Mouse (Mus musculus) right cerebral cortex, postnatal 25 days (tissue): ENCODE measurements around the gene Nt5c3b.

Experiments used
- DNase-seq: peaks from one replicate; pipeline ENCODE4 v3.0.0; 2022

Gene Nt5c3b

DNA sequence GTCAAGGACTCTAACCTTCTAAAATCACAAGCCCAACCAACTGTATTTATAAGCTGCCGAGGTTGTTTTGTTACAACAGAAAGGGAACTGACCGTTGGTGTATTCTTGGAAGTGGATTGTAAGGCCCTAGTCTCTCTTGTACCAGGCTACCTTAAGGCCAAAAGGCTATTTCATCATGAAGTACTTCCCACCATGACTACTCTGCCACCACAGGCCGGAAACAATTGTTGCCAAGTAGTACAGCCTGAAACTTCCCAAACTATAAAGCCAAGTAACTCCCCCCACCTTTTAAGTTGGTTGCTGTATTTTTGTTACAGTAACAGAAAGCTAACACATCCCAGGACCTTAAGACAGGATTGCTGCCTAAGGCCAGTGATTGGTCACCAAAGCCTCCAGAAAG, 14.8 kb downstream of the Nt5c3b start:
- DNase-seq, result no peak

DNA sequence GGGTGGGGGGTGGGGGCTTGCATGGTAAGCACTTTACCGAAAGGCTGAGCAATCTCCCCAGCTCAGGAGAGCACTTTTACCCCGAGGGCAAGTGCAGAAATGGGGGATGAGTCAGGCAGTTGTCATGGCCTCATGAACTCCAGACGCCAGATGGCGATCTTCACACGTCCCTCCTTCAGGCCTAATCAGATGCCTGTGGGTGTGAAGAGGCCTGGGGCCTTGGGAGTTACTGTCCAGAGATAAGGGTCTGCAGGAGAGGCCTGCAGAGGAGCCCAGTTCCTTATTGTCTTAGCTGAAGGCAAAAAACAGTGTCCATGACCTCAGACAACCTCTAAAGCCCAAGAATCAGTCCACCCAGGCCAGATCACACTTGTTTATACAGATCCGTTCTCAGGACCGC, 15.8 kb downstream of the Nt5c3b start:
- peak; percentile 51 for DNase-seq

DNA sequence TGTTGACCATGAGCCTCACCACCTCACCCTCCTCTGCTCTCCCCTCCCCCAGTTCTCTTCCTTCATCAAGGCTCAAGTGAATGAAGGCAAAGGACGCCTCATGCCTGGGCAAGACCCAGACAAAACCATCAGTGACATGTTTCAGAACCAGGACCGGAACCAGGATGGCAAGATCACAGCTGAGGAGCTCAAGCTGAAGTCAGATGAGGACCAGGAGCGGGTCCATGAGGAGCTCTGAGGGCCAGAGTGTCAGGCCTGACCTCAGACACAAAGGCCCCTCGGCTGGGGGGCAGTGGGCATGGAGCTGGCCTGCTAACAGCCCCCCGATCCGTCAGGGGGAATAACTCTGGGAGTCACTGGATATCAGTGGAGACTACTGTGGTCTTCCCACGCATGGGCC, 17.8 kb downstream of the Nt5c3b start:
- DNase-seq, result no peak

DNA sequence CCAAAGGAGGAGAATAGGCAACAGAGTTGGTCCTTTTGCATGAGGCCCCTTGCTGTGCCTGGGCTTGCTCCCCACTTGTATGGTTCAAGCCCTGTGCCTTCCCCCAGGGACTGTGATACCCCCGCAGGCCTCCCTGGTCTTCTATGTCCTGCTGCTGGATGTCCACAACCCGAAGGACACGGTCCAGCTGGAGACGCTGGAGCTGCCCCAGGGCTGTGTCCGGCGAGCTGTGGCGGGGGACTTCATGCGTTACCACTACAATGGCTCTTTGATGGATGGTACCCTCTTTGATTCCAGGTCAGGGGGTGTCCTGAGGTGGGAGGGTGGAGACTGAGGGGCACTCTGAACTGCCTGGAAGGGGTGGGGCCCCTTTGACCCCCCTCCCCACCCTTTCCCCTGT, 20.1 kb downstream of the Nt5c3b start:
- DNase-seq, result no peak

DNA sequence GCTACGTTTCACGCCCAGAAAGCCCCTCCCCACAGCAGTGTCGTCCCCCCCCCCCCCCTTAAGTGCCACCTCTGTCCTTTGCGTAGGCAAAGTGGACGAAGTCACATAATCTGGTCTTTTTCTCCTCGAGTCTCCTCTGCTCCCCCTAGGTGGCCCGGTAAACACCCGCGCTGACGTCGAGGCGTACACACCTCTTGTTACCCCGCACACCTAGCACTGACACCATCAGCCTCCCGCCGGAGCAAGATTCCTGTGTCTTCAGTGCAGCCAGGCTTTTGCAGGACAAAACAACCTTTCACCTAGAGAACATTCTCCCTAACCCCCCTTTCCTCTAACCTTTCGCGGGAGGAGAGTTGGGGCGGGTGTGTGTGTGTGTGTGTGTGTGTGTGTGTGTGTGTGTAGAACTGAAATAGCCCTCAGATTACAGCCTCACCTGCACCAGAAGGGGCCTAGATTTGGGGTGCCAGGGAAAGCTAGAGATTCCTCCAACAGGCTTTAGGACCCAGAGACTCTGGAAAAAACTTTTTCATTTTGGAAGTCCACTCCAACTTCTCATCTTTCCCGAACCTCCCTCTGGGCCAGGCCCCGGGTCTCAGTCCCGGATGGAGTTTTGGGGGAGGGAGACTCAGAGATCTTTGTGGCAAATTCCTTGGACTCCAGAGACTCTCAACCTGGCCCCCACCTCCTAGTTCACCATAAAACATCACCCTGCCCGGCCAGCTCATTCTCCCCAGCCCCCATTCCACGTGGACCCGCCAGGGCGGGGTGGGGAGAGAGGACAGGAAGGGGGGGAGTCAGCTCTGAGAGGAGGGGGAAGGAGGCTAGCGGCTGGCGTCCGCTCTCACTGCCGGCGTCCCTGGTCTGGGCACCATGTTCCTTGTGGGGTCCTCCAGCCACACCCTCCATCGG, 26.4 kb downstream of the Nt5c3b start, which contains the start of gene Fkbp10:
Gene Fkbp10 (plus strand): TSS at position 784 of the 909 bp plus-strand sequence.
- DNase-seq, result no peak

DNA sequence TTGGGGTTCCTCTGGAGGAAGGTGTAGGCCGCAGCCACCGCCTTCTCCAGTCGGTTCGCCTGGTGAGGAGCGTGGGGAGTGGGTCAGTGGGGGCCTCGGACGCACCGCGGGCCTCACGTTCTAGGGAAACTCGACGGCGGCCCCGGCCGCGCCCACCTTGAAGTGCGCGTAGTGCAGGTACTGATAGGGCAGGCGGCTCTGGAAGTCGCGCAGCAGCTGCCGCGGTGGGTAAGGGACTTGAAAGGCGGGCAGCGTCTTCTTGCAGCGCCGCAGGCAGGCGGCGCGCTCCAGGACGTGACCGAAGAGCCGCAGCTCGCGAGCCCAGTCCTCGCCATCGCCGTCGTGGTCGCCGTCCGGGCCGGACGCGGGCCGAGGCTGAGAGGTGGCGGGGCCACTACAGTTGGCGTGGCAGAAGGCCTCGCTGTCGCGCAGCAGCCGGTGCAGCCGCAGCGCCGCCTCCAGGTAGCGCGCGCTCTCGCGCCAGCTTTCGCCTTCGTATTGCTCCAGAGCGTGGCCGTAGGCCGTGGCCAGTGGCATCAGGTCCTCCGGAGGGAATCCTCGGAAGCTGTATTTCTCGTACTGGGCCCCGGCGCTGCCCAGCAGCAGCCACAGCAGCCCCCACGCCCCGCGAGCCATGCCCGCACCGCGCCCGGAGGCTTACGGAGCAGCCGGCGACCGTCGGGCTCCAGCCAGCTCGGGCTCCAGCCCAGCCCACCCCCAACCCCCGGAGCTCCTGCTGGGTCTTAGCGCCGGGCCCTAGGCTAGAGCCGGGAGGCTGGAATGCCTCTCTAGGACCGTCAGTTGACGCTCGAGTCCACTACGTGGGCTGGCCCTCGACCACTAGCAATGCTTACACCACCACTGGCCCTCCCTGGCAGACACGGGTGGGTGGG, 27.3 kb downstream of the Nt5c3b start, which contains the start of gene P3h4:
Gene P3h4 (minus strand): TSS at position 816 of the 893 bp plus-strand sequence.
- peak; percentile 76 for DNase-seq

DNA sequence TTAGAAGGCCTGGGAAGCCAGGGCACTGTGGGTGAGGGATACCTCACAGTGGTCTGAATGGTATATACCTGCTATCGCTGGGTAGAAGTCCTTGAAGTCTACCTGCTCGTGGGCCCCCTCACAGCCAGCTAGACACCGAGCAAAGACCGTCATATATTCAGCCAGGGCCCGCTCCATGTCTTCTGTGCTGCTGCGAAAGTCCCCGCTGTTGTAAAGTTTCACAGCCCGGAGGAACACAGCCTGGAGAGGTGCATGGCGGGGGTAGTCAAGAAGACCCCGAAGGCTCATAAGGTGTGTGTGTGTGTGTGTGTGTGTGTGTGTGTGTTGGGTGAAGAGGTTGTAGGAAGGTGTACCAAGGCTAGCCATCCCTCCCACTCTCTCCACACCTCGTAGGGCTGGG, 28.1 kb downstream of the Nt5c3b start:
- DNase-seq, result no peak

DNA sequence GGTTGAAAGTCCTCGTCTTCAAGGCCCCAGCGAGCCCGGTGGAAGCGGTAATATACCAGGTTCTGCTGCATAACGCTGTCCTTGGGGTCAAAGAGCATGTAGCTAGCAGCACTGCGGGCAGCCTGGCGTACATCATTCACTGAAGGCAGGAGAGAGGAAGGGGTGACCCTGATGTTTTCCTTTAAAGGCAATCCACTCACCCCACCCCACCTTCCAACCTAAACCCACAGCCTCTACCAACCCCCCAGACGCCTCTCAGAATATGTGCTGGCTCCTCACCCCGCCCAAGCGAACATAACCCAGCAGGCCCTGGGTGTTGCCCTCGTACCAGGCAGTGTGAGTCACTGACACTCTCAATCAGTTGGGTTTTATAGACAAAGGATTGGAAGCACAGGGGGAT, 29.9 kb downstream of the Nt5c3b start:
- no peak for DNase-seq

DNA sequence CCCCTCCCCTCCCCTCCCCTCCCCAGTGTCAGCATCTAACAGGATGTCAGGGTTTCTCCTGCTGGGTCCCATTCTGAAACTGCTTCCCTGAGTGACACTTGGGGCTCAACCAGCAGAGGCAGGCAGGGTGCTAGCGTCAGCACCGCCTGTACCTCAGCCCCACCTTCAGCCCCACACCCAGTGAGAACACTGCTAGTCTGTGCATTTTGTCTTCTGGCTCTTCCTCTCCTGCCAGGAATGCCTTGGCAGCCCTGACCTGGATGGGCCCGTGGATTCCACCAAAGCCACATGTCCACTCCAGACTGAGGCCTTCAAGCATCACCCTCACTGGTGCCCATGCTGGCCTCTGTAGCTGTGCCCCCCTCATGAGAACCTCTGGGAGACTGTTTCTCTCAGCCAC, 31.9 kb downstream of the Nt5c3b start:
- DNase-seq, result no peak

DNA sequence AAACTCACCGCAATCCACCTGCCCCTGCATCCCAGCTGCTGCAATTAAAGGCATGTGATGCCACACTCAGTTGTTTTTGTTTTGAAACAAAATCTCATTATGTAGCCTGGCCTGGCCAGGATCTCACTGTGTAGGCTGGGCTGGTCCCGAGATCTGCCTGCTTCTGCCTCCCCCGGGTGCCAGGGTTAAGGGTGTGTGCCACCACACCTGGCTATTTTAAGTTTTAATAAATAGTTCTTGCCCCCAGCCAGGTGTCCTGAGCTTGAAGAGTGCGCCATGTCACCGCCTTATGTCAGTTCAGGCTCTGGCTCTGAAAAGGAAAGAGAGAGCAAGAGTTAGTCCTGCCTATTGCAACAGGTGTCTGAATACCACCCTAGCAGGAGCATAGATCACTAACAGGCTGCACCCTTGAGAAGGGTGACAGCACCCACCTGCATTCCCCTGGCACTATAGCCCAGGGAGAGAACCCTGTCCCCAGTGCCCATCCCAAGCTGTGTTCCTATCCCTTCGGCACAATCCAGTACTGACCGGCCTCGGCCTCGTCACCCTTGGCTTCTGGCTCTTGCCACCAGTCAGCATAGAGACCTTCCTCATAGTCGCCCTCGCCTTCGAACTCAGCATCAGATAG, 32.7 kb downstream of the Nt5c3b start:
- no peak for DNase-seq

DNA sequence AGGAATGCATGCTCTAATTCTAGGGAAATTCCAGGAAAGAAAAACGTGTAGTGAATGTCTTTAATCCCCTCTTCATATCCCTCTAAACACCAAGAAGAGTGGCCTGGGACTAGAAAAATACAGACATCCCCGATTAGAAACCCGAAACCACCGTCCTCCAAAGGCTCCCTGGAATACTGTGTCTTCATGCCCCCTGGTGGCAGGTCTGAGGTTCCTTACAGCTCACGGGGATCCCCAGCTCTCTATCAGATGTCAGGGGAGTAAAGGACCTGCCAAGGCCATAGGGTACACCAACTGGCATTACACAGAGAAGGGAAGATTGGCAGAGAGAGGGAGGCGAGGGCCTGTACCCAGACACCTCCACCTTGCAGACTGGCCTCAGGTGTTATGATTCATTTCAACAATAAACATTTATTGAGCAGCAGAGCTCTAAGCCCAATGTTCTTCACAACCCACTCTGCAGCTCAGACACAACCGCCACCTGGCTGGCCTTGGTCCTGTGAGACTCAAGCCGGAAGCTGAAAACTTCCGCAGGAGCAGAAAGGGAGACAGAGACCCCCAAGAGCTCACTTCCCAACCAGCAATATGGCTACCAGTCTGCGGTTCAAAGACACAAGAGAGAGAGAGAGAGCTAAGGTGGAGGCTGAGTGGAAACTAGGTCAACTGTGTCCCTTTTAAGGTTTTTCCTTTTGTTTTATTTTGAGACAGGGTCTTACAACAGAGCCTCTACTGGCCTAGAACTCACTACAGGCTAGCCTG, 33.4 kb downstream of the Nt5c3b start:
- DNase-seq, result no peak

DNA sequence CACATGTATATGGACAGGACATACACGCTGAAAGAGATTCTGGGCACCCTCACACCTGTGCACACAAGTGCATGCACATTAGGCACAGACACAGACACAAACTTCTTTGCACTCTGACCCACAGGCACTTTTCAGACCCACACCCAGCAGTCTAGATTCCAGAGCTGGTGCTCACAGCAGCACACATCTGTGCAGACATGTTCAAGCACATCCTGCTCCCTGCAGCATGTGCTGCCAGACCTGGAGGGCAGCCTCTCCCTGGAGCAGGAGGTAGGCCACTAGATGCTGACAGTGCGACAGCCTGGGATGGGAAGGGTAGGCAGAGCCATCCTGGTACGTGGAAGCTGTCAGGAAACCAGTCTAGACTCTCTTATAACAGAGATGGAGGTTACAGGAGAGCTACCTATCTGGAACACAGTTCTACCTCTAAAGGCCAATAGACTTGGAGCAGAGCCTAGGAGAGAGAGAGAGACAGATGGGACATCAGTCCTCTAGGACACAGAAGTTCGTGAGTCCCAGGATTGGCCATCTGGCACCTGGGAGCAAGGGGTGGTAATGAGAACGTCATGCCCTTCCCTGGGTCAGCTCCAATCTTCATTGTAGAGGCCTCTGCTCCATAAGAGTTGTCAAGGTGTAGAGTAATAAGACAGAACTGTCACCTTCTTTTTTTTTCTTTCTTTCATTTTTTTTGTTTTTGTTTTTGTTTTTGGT, 34.5 kb downstream of the Nt5c3b start:
- no peak for DNase-seq

DNA sequence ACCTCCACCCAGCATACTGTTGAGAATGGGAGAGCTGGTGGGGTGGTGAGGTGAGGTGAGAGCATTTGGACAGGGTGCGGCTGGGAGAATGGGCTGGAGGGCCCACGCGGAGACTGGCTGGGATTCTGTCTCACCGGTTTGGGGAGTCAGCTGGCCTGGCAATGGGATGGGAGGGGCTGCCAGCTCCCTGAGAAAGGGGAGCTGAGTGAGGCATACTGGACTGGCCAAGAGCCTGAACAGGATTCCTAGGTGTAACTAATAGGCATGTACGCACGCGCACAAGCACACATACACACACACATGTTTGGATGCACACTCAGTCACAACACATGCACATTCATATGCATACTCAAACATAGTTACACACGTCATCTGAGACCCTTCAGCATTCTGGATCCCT, 35.3 kb downstream of the Nt5c3b start:
- no peak for DNase-seq

DNA sequence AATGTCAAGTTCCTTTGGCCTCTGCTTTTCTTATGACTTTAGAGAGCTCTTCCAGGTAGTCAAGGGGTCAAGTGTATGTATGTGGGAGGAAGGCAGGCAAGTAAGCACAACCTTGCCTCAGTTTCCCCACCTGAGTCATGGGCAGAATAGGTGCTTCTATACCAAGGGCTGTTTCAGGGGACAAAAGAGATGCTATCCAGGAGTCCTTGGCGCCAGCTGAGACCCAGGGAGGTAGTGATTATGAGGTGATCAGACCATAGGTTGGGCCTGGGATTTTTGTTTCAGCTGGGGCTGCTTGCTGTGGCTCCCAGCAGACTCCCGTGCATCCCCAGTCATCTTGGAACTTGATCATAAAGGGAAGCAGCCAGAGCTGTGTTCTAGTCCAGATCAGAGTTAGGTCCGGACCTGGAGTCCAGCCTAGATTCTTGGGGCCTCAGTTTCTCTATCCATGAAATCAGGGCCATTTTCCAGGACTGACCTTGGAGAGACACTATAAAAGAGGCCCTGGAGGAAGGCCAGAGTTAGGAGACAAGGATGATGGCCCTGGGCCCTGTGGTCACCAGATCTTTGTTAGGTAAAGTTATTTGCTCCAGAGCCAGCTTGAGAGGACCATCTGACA, 37.0 kb downstream of the Nt5c3b start:
- no peak for DNase-seq

DNA sequence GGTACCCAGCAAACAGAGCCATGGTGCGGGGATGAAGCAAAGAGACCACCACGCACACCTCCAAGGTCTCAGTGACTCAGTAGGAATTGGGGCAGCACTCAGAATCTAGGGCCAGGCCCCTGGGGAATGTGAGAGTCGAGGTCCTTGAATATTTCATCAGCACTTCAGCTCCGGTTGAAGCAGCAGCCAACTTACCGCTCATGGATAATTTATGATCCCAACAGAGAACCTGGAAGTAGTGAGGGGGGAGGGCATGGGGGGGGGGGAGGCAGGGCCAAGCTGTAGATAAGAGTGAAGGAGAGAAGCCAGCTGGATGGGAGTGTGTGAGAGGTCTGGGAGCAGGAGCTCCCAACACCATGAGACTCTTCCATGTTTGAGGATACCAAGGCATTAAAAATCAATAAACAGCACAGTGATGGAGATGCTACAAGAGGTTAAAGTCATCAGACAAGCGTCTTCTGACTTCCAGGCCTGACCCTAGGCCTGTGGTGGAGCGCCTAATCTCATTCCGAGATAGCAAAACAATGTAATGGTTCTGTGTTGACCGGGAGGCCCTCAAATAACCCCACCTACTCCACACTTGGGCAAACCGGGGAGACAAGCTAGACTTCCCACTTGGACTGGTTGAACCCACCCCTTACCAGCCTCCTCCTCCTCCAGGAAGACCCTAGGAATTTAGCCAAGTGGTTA, 38.0 kb downstream of the Nt5c3b start:
- DNase-seq, result no peak

DNA sequence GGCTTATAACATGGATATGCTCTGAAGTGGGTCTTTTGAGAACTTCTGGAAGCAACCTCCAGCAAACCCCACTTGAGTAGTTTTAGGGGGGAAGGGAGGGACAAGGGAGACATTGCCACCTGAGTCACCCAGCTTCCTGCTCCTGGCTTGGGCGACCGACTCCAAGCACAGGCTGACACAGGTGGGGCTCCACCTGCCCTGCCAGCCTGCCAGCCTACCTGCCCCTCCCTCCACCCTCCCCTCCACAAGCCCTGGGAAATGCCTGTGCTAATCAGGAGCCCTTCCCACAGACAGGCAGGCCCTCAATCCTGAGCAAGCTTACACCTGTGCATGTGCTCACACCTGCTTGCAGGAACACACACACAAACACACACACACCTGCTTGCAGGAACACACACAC, 38.9 kb downstream of the Nt5c3b start:
- no peak for DNase-seq

DNA sequence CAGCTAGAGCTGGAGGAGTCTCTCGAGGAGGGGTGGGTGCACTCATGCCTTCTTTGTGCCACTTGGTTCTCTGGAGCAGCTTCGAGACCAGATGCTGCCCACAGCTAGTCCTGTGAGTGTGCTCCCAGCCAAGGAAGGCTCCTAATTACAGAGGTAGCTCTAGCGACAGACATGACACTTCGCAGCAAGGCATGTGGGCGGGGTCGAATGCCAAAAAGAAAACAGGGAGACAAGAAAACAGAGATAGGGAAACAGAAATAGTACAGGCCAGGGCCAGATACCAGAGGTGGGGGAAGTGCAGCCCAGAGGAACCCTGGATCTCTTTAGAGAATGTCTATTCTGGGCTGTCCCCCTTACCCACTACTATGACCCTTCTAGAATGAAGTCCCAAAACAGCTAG, 39.4 kb downstream of the Nt5c3b start:
- DNase-seq, result no peak

DNA sequence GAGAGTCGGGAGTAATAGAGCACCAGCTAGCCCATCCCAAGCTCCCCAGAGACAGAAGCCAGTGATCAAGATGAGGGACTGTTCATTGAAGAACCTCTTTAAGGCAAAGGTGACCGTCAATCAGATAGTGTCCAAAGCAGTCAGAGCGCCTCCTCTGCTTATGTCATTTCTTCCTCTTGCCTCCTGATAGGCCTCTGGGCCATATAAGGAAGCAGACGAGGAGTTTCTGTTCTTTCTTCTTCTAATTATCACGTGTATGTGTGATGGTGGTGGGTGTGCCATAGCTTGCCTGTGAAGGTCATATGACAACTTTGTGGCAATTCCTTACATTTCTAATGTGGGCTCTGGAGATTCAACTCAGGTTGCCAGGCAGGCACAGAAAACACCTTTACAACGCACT, 40.8 kb downstream of the Nt5c3b start:
- DNase-seq, result no peak

DNA sequence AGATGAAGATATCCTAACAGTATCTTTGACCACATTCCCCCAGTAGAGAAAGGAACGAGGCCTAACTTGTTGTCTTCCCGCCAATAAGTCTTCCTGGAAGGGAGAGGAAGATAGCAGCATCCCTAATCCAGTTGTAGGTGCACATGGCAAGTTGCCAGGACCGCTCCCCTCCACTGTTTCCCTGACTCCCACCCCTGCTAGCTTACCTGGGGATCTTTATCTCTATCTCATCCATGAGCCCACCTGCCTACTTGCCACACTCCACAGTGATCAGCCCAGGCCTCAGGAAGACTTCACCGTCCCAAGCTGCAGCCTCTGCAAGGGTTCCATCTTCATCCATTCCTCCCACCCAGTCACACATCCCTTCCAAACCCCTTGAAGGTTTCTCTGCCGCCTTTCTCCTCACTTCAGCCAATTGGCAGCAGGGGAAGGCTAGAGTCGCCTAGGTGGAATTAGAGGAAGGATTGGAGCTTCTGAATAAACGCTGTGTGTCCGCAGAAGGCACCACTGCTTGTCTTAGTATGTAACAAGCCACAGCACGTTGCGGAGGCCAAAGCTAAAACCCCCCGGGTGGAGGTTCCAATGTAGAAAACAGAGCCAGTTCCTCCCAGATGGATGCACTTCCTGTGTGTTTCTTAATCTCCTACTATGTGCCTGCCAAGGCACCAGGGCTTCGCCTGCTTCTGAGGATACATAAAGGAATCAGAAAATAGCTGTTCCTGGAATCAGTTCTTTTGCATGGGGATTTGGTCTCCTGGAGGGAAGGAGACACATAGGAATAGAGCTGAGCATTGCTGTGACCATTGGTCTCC, 41.7 kb downstream of the Nt5c3b start:
- DNase-seq, result no peak

DNA sequence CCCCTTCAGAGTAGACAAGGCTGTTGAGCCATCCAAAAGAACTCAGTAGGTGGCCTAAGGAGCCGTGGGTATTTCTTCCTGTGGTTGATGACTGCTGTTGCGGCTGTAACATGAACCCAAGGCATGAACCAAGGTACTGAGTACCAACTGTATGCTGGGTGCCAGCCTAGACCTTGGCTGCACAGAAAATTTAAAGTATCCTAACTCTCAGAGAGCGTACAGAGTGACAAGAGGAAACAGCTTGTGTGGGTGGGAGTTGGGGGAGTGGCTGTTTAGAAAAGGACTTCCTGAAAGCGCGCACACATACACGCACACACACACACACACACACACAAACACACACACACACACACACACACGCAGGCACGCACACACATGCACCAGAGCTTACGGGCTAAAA, 42.3 kb downstream of the Nt5c3b start:
- no peak for DNase-seq
